Mouse (Mus musculus) lung, postnatal 25 days (tissue): ENCODE measurements around the gene Sys1.

Source experiments
- DNase-seq: peaks from one replicate; pipeline ENCODE4 v3.0.0; 2022; ENCODE audit warnings: low spot score

The Sys1 gene

GRCm38 (mm10) chr2:164453047-164453757 lies 3.6 kb upstream of the Sys1 start:
- peak; percentile 37 for DNase-seq

- no peak for DNase-seq
Measured at GRCm38 (mm10) chr2:164453887-164454500, 2.8 kb upstream of the Sys1 start.

- peak; percentile 92 for DNase-seq
Measured at GRCm38 (mm10) chr2:164454846-164455245, 1.9 kb upstream of the Sys1 start.

- peak; percentile 65 for DNase-seq
Measured at GRCm38 (mm10) chr2:164455421-164456190, 1.2 kb upstream of the Sys1 start.

- no peak for DNase-seq
Measured at GRCm38 (mm10) chr2:164456413-164456812, 351 bp upstream of the Sys1 start.

GRCm38 (mm10) chr2:164457942-164458341 lies 1.2 kb downstream of the Sys1 start:
- peak; percentile 89 for DNase-seq

GRCm38 (mm10) chr2:164458535-164458934 lies 1.8 kb downstream of the Sys1 start:
- DNase-seq, result peak; percentile 57

GRCm38 (mm10) chr2:164460745-164461551 lies 4.2 kb downstream of the Sys1 start, which contains the start of gene Gm20458:
Gm20458 (plus strand) TSS chr2:164460967.
- peak; percentile 99 for DNase-seq

GRCm38 (mm10) chr2:164465161-164465560 lies 8.4 kb downstream of the Sys1 start:
- DNase-seq, result no peak

GRCm38 (mm10) chr2:164466787-164467186 lies 10.0 kb downstream of the Sys1 start:
- no peak for DNase-seq

- DNase-seq, result peak; percentile 77
Measured at GRCm38 (mm10) chr2:164470254-164470653, 13.5 kb downstream of the Sys1 start.

GRCm38 (mm10) chr2:164473624-164474023 lies 16.9 kb downstream of the Sys1 start, which contains the start of gene Trp53tg5:
Trp53tg5 (minus strand) TSS chr2:164473724.
- no peak for DNase-seq

GRCm38 (mm10) chr2:164485681-164486257 lies 29.0 kb downstream of the Sys1 start, which contains the start of gene Dbndd2:
Dbndd2 (plus strand) TSS chr2:164486106.
- peak; percentile 41 for DNase-seq

GRCm38 (mm10) chr2:164486258-164487114 lies 29.7 kb downstream of the Sys1 start:
- DNase-seq, result peak; percentile 60

- no peak for DNase-seq
Measured at GRCm38 (mm10) chr2:164487115-164487527, 30.4 kb downstream of the Sys1 start.

GRCm38 (mm10) chr2:164487812-164488211 lies 31.0 kb downstream of the Sys1 start:
- no peak for DNase-seq

- no peak for DNase-seq
Measured at GRCm38 (mm10) chr2:164494126-164494525, 37.4 kb downstream of the Sys1 start.

GRCm38 (mm10) chr2:164496331-164496730 lies 39.6 kb downstream of the Sys1 start:
- DNase-seq, result no peak

- DNase-seq, result peak; percentile 89
Measured at GRCm38 (mm10) chr2:164496847-164497690, 40.3 kb downstream of the Sys1 start, which contains the start of gene Pigt. Pigt (plus strand) TSS chr2:164497520.
